Mouse (Mus musculus): ENCODE results near the gene Slamf1.
"Not testable (repeated sequence)": the region's sequence is repeated elsewhere in the genome, so short reads cannot be mapped to it uniquely, and the experiment has no call there.

Slamf1 gene

DNA sequence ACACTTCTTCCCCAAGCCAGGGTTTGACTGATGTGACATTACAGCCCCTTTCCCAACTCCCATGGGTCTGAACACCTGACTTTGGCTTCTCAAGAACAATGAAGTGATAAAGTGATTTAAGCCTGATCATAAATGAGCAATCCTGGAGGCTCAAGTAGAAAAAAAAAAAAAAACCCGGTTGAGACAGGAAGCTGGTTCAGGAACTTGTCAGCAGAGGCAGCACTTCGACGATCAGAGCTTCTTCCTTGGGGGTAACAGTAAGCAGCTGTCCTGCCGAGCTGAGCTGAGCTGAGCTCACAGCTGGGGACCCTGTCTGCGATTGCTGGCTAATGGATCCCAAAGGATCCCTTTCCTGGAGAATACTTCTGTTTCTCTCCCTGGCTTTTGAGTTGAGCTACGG is at the start of gene Slamf1:
Gene Slamf1, plus strand, starts transcription at position 230 of the 400 bp plus-strand sequence.
- DNase-seq, result no peak

DNA sequence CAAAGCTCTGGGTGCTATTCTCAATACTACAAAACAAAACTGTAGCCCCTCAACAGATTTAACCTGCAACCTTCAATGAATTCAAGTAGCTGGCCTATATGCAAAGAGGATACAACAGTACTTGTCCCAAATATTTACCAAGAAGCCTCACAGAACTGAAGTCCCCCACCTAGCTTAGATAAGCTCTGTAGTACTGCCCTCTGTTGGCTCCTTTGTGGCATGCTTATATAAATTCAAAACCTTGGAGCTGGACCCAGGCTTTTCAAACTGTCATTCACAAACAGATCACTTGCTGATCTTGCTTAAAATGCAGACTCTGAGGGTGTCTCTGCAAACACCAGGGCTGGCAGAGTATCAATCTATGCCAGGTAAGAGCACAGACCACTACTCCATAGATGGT is 35.7 kb upstream of the Slamf1 start:
- no peak for DNase-seq

DNA sequence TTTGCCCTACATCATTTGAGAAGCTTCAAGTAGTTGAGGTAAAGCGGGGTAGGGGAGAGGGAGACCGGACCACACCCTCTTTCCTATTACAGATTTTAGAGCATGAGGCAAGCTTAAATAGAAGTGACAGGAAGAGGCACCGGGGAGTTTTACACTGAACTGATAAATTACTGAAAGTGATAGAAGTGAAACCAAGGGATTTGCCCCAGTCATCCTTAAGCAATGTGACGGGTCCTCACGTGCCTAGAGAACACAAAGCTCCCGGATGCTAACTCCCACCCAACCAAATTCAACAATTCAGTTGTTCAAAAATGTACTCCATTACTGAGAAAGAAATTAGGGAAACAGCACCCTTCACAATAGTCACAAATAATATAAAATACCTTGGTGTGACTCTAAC is 32.0 kb upstream of the Slamf1 start:
- no peak for DNase-seq

DNA sequence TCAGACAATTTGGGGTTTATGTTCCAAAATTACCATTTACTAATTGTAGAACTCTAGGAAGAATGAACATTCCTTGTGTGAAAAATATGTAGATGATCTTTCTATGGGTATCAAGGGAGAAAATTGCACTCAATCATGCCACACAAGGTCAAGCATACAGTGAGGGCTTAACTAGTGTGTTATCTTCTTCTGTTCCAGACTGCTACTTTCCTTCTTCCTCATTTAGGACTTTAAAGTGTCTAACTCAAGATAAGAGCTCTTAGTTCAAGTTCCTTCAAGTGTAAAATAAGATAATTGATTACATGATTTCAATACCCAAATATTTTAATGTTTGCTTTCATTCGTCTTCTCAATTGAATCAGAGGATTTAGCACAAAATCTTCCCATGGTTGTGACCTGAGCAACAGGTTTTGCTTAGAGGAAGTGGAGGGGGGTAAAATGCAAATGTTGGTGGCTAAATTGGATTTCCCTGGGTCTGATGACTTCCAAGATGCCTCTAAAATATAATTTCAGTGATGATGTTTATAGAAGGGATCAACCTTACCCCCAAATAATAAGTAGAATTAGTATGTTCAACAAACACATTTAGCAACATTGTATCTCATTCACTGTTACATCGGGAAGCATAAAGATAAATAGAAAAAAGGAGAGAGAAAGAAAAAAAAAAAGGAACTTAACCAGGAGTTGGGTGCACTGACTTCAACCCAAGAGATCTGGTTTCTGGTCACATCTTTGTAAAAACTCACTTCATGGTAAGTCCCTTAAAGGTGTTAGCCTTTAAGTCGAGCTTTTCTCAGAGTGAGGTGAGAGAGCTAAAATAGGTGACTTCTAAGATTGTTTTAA is 18.6 kb upstream of the Slamf1 start:
- no peak for DNase-seq

DNA sequence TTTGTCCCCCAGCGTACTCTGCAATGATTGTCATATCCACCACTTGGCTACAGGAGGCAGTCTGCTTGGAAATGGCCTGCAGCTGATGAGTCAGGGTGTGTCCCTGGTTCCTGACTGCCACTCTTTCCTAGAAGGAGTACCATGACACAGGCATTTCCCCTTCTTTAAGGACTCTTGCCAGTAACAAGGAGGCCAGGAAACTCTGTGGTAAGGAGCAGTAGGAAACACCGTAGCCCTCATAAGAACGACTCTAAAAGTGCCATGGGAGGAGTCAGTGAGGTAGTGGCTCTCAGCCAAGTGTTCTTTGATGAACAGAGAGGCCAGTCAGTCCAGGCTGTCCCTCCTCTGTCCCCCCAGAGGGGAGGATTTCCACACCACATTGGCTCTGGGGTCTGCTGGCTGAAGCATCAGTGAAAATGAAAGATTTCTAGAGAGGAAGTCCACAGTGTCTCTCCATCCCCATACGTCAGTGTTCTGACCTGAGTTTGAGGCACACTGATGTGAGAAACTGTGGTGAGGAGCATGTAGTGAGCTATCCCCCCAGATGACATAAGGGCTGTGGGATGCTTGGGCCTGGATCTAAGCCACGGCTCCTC is 5.0 kb upstream of the Slamf1 start:
- DNase-seq, result no peak

DNA sequence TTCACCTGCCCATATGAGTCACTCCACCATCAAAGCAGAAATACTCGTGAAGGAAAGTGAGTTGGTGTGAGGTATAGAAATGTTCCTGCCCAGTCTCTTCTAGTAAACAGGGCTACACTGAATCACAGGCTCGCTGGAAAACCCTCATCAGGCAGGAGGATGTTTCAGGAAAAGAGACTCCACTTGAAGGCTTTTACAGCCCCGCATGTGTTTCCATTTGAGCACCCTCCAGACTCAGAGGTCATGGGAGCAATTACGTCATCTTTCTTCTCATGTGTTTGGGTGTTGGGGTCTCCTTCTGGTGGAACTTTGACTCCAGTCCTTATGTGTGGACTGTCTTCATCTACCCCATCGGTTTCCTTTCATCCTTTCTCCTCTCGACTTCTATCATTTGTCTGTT is 4.1 kb downstream of the Slamf1 start:
- no peak for DNase-seq

DNA sequence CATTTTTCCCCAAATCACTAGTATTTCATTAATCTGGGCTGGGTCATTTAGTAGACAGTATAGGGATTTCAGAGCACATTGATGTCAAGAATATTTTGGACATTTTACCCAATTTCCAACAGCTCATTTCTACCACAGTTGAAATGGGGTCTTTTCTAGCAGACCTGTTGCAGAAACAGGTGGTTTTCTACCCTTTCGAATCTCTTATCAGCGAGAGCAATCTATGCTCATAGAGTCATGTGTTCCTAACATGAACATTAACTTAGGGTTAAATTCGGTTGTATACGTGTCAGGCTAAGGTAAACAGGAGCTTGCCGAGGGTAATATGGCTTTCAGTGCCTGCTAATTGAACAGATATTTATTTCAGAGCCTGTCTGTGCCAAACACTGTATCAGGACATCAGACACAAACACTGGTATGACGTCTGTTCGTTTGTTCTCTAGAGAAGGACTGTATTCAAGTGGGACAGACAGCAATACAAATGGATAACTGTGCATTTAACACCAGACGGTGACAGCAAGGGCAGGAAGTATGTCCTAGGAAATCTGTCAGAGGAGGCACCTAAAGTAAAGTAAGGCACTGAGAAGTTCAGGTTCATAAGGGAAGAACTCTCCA is 5.3 kb downstream of the Slamf1 start:
- no peak for DNase-seq

DNA sequence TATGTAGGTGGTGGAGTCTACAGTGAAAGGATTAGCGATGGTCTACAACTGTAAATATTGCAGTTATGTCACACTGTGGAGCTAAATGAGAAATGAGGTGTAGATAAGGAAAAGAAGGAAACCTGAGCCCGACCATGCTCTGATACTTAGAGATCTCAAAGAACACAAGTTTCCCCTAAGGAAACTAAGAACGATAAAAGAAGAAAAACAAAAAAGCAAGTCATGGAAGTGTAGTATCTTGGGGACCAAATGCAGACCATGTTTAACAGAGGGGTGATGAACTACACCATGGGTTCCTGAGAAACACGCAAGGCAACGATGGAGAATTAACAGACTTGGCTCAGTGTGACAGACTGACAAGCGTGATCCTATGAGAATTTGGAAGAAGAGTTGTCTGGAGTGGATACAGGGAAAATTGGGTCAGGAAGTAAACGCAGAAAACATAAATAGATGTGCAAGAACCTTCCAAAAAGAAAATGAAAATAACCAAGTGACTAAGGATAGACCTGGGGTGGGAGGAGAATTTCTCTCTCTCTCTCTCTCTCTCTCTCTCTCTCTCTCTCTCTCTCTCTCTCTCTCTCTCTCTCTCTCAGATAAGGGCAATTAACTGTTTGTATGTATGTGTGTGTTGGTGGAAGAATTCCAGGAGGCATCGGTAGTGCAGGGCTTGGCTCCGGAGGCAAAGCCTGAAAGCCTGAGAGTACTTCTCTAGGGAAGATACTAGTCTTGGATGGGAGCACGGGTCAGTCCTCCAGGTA is 6.5 kb downstream of the Slamf1 start:
- DNase-seq, result no peak

DNA sequence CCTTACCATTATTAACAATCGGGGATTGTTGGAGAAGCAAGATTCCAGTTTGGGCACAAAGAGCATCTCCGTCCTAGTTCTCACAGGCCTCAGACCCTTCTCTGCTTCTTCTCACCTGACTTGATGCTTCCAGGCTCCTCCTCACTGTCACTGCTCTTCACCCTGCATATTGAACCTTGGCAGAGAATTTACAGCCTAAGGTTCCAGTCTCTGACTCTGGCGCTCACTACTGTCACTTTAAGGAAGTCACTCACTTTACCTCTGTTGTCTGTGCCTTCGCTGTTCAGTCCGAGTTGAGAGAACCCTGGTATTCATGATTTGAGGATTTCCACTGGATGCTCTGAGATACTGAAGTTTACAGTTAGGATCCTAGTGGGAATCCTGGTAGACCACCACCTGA is 7.3 kb downstream of the Slamf1 start:
- no peak for DNase-seq

DNA sequence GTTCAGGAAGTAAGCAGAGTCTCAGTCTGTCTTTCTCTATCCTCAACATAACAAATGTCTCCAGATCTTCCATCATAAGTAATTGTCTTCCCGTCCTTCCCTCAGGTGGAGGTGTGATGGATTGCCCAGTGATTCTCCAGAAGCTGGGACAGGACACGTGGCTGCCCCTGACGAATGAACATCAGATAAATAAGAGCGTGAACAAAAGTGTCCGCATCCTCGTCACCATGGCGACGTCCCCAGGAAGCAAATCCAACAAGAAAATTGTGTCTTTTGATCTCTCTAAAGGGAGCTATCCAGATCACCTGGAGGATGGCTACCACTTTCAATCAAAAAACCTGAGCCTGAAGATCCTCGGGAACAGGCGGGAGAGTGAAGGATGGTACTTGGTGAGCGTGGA is 7.8 kb downstream of the Slamf1 start:
- DNase-seq, result no peak

DNA sequence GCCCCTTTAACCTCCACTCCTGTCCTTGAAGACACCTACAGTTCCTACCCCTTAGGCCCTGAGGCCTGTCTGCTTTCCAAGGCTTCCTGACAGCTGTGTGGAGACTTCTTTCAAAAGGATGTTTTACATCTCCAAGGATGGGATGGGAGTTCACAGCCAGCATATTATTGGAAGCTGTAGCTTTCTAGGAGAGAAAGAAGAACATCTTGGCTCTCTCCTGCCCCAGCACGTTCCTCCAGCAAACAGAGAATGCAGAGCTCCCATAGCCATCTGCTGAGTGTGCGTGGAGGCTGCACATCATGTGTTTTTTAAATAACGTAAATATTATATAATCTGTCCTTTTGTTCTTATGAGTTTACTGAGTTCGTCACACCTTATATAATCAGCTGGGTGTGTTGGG is 8.9 kb downstream of the Slamf1 start:
- no peak for DNase-seq

DNA sequence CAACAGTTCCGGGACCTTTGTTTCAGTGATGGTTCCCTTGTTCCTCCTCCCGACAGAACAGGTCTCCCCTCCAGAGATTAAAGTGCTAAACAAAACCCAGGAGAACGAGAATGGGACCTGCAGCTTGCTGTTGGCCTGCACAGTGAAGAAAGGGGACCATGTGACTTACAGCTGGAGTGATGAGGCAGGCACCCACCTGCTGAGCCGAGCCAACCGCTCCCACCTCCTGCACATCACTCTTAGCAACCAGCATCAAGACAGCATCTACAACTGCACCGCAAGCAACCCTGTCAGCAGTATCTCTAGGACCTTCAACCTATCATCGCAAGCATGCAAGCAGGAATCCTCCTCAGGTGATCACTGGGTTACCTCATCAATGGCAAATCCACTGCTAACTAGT is 10.1 kb downstream of the Slamf1 start:
- no peak for DNase-seq

DNA sequence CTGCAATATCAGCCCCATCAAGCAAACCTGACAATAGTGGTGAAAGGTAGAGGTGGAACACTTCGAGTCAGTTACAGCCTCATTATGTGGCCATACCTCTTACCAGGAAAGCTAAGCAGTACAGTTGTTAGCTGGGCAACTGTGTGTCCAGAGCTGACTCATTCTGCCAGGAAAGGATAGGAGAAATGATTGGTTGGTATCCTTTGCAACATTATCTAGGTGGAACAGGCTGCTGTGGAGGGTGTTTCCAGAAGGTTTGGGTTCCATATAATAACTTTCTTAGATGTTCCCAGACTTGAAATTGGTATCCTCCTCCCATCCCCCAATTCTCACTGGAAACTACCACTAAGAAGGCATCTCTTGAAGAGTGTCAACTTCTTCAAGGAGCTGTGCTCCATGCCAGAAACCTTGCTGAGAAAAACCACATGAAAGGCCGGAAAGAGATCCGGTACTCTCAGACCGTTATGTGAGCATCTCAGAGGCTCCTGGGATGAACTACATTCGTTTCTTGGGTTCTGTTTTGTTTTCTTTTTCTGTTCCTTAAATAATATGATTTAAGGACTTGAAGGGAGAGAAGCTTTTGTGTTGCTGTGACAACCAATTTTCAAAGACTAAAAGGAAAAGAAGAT is 15.5 kb downstream of the Slamf1 start:
- no peak for DNase-seq

DNA sequence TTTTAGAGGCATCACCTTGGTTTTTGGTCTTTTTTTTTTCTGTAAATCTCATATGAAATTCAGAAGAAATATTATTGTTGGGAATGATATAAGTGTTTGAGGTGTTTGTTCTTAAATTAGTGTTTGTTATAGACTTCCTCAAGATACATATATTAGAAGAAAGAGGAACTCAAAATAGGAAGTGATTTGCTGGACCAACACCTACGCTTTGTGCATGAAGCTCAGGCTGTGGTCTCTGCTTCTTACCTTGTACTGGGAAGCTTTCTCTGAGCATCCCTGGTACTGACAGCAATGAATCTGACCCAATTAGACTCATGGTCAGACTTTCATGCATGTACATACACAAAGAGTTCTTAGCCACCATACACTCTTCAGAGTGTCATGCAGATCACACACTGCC is 18.9 kb downstream of the Slamf1 start:
- DNase-seq, result no peak

DNA sequence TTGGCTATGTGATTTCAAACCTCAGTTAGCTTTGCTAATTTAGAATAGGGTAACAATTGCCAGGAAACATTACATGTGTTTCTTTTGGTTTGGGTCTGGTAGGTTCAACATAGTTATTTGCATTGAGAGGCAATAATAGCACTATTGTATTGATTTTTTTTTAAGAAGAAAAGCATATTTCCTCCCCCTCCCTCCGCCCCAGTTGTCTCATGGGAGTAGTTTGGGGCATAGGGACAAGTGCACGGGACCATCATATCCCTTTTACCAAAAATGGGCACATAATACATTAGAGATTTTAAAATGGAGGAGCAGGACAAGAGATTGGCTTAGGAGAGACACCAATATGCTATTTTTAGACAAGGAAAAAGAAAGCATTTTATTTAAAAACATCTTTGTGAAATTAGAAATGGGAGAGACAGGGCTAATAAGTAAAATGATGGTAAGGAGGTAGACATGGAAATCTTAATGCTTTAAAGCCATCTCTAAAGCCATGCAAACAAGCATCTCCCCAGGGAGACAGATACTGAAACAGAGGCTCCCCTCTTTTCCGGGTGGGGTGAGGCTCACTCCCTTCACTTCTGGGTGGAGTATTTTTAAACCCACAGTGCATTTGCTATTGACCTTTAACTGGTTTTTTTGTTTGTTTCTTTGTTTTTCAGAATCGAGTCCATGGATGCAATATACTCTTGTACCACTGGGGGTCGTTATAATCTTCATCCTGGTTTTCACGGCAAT is 20.5 kb downstream of the Slamf1 start:
- no peak for DNase-seq

DNA sequence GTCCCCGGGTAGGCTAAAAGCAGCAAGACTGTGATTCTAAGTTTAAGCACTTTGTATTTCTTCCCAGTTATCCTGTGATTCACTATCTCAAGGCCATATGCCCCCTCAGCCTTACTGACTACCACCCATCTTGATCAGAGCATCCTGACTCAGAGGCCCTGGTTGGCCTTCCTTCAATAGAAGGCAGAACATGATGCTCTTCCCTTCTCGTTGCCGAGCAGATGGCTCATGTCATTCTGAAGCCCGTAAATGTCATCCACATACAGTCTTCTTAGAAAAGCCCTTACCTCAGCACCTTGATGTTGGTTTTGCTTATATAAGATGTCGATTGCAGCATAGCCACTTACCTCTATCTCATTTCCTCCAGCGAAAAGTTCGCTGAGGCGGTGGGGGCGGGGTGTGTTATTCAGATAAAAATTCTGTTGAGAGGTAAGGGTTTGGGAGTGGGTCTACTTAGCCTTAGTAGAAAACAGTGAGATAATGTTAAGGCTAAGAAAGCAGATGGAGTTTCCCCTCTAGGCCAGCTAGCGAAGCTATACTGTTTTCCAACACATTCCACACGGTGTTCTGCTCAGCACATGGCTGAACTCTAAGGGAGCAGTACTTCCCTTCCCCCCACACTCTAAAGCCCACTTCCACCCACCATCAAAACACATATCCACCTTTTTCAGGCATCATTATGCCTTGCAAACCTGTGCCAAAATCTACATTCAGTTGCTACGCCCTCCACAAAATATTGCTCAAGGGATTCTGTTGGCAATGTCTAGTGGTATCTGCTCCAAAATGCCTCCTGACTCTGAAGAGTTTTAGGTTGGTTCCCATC is 21.7 kb downstream of the Slamf1 start:
- no peak for DNase-seq

DNA sequence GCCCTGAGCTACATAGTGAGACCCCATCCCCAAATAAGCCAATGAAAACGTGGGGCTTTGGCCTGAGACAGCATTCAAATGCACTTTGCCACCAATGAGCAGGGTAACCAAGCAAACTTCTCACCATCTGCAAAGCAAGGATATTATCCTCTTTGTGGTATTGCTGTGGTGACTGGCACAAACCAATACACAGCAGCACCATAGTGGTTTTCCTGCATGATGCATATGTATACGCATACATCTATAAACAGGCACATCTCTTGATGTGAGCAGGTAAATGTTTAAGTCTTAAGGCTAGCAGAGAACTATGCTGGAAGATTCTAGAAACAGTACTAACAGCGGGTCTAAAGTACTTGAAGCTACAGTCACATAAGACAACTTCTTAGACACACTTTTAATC is 22.5 kb downstream of the Slamf1 start:
- DNase-seq, result no peak

DNA sequence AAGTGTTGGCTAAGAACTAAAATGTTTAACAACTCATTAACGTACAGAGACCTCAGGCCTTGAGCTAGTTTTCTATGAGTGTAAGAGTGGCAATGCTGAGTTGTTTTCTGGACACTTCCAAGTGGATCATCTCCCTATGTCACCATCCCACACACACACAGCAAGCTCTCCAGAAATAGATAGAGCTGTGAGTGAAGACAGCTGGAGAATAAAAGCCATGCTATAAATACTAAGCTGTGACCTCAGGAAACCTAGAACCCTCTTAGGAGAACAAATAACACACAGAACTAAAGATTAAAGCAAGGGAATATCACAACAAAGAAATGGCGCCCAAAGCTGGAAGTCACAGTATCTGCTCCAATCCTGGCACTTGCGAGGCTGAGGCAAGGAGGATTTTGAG is 24.6 kb downstream of the Slamf1 start:
- DNase-seq, result no peak

DNA sequence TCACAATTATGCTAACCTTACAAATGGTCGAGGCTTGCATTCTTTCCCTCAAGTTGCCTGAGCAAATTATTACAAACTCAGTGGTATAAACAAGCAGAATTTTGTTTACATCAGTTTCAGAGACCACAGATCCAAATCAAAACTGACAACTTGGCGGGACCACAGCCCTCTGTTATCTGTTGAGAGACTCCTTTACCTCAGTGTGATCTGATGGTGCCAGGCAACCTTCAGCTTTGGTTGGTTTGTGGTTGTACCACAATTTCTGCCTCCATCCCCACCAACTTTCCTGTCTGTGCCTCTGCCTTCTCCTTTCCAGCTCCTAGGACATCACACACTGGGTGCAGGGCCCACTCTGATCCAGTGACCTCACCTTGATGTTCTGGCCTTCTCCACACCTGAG is 29.3 kb downstream of the Slamf1 start:
- no peak for DNase-seq

DNA sequence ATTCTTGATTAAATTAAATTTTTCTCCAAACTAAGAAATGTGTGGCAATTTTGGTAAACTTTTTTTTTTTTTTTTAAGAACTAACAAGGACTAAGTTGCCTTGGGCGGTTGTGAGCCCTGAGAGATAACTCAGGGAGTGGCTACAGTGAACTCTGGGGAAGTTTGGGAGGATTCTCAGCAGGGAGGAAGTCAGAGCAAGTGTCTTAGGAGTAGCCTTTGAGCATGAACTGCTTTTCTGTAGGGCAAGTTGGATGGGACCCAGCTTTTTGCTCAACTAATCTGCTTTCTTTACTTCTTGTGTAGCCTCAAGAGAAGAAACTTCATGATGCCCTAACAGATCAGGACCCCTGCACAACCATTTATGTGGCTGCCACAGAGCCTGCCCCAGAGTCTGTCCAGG is 30.9 kb downstream of the Slamf1 start:
- no peak for DNase-seq

DNA sequence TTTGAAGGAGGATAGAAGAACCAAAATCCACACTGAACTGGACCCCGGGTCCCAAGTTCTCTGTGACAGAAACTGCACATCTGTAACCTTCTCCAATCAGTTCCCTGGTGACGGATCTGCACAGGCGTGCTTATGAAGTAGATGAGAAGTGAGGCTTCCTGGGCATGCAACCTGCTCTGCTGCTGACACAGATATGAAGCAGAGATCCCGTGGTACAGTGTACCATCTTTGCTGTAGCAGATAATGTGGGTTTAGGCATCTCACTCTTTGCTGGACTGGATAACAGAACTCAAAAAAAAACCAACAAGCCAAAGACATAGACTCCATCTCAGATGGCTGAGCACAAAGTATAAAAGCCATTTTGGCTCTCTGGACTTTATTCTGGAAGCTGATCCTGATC is 32.7 kb downstream of the Slamf1 start:
- DNase-seq, result no peak

DNA sequence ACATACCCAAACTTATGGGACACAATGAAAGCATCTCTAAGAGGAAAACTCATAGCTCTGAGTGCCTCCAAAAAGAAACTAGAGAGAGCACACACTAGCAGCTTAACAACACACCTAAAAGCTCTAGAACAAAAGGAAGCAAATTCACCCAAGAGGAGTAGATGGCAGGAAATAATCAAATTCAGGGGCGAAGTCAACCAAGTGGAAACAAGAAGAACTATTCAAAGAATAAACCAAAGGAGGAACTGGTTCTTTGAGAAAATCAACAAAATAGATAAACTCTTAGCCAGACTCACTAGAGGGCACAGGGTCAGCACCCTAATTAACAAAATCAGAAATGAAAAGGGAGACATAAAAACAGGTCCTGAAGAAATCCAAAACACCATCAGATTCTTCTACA is 44.1 kb downstream of the Slamf1 start:
- not testable (repeated sequence) for DNase-seq
